Mouse (Mus musculus): ENCODE results near the gene Plekha7.

- TF ChIP-seq CTCF (IDR thresholded peaks at IDR 0.05; ENCODE audit: extremely low read depth, insufficient read length, insufficient replicate concordance, low read depth, low read length) (no peak), POLR2A (IDR thresholded peaks at IDR 0.05; ENCODE audit: low read depth, low read length) (no peak)
Measured at GRCm38 (mm10) chr7:116222288-116223009, 85.7 kb downstream of the Plekha7 start.

Data from small intestine, adult 2 months (tissue).